Mouse (Mus musculus): ENCODE results near the gene Lcn4. TPM values are rescaled to one million over a fixed set of nuclear protein-coding genes. Genes with fewer than 3 reads are reported as not detected.

Gene Lcn4
- polyA plus RNA-seq, 1 experiment = 0.34 TPM

GRCm38 (mm10) chr2:26635489-26636324 lies 35.4 kb downstream of the Lcn4 start:
- no peak for DNase-seq
- H3K27ac ChIP-seq (ENCODE audit: insufficient read depth, low read depth, low read length) = no peak overlapping the region
- no peaks in the 10 kb centered on the region for H3K36me3 ChIP-seq (ENCODE audit: control insufficient read depth, insufficient read depth, low read length)
- WGBS = 80% methylated on average over 21 of the region's 21 CpGs
- no peaks in the 10 kb centered on the region for H3K27me3 ChIP-seq (replicated peaks; ENCODE audit: control insufficient read depth, insufficient read depth, low read length)
- peaks cover 13% of the 10 kb centered on the region; the same call in 1 of the 2 replicates for H3K4me1 ChIP-seq (ENCODE audit: control insufficient read depth, insufficient read depth, low read length)
- TF ChIP-seq CTCF (conservative IDR thresholded peaks at IDR 0.05; ENCODE audit: insufficient read depth, insufficient read length, low read depth, low read length) = no peak
- TF ChIP-seq POLR2A (IDR thresholded peaks at IDR 0.05; ENCODE audit: low read depth, low read length) = no peak
- H3K4me3 ChIP-seq (ENCODE audit: insufficient read depth, low read depth, low read length) = no peak overlapping the region

GRCm38 (mm10) chr2:26634629-26635488 lies 36.2 kb downstream of the Lcn4 start:
- H3K36me3 ChIP-seq (ENCODE audit: control insufficient read depth, insufficient read depth, low read length) = no peaks in the 10 kb centered on the region
- no peaks in the 10 kb centered on the region for H3K27me3 ChIP-seq (replicated peaks; ENCODE audit: control insufficient read depth, insufficient read depth, low read length)
- no peak overlapping the region for H3K4me3 ChIP-seq (ENCODE audit: insufficient read depth, low read depth, low read length)
- no peak overlapping the region for H3K27ac ChIP-seq (ENCODE audit: insufficient read depth, low read depth, low read length)
- TF ChIP-seq CTCF (conservative IDR thresholded peaks at IDR 0.05; ENCODE audit: insufficient read depth, insufficient read length, low read depth, low read length) (no peak), POLR2A (IDR thresholded peaks at IDR 0.05; ENCODE audit: low read depth, low read length) (no peak)
- DNase-seq = peak; percentile 37
- 66% methylated on average over 12 of the region's 12 CpGs for whole genome bisulfite sequencing
- H3K4me1 ChIP-seq (ENCODE audit: control insufficient read depth, insufficient read depth, low read length) = peaks cover 13% of the 10 kb centered on the region; the same call in 1 of the 2 replicates

- H3K4me1 ChIP-seq (ENCODE audit: control insufficient read depth, insufficient read depth, low read length) = peaks cover 11% of the 10 kb centered on the region; the same call in 1 of the 2 replicates
- no peaks in the 10 kb centered on the region for H3K36me3 ChIP-seq (ENCODE audit: control insufficient read depth, insufficient read depth, low read length)
- H3K27ac ChIP-seq (ENCODE audit: insufficient read depth, low read depth, low read length) = no peak overlapping the region
- TF ChIP-seq POLR2A (IDR thresholded peaks at IDR 0.05; ENCODE audit: low read depth, low read length) (no peak), CTCF (conservative IDR thresholded peaks at IDR 0.05; ENCODE audit: insufficient read depth, insufficient read length, low read depth, low read length) (no peak)
- 74% methylated on average over 4 of the region's 4 CpGs for WGBS
- H3K4me3 ChIP-seq (ENCODE audit: insufficient read depth, low read depth, low read length) = no peak overlapping the region
- DNase-seq = no peak
- no peaks in the 10 kb centered on the region for H3K27me3 ChIP-seq (replicated peaks; ENCODE audit: control insufficient read depth, insufficient read depth, low read length)
Measured at GRCm38 (mm10) chr2:26633953-26634530, 37.0 kb downstream of the Lcn4 start.

GRCm38 (mm10) chr2:26632541-26633395 lies 38.3 kb downstream of the Lcn4 start:
- no peak overlapping the region for H3K4me3 ChIP-seq (ENCODE audit: insufficient read depth, low read depth, low read length)
- DNase-seq = no peak
- H3K36me3 ChIP-seq (ENCODE audit: control insufficient read depth, insufficient read depth, low read length) = no peaks in the 10 kb centered on the region
- H3K27me3 ChIP-seq (replicated peaks; ENCODE audit: control insufficient read depth, insufficient read depth, low read length) = no peaks in the 10 kb centered on the region
- H3K4me1 ChIP-seq (ENCODE audit: control insufficient read depth, insufficient read depth, low read length) = no peaks in the 10 kb centered on the region
- 69% methylated on average over 16 of the region's 16 CpGs for WGBS
- TF ChIP-seq POLR2A (IDR thresholded peaks at IDR 0.05; ENCODE audit: low read depth, low read length) = no peak
- TF ChIP-seq CTCF (conservative IDR thresholded peaks at IDR 0.05; ENCODE audit: insufficient read depth, insufficient read length, low read depth, low read length) = no peak
- H3K27ac ChIP-seq (ENCODE audit: insufficient read depth, low read depth, low read length) = no peak overlapping the region

- peak overlapping the region; percentile 50 for H3K4me3 ChIP-seq (ENCODE audit: insufficient read depth, low read depth, low read length)
- WGBS = 32% methylated on average over 5 of the region's 5 CpGs
- H3K36me3 ChIP-seq (ENCODE audit: control insufficient read depth, insufficient read depth, low read length) = no peaks in the 10 kb centered on the region
- H3K4me1 ChIP-seq (ENCODE audit: control insufficient read depth, insufficient read depth, low read length) = no peaks in the 10 kb centered on the region
- no peak for TF ChIP-seq CTCF (conservative IDR thresholded peaks at IDR 0.05; ENCODE audit: insufficient read depth, insufficient read length, low read depth, low read length)
- no peak for TF ChIP-seq POLR2A (IDR thresholded peaks at IDR 0.05; ENCODE audit: low read depth, low read length)
- H3K27ac ChIP-seq (ENCODE audit: insufficient read depth, low read depth, low read length) = no peak overlapping the region
- no peak for DNase-seq
- H3K27me3 ChIP-seq (replicated peaks; ENCODE audit: control insufficient read depth, insufficient read depth, low read length) = no peaks in the 10 kb centered on the region
Measured at GRCm38 (mm10) chr2:26628792-26629437, 42.2 kb downstream of the Lcn4 start.
